Mouse (Mus musculus): ENCODE results near the gene Omd.
"Not testable (repeated sequence)": the region's sequence is repeated elsewhere in the genome, so short reads cannot be mapped to it uniquely, and the experiment has no call there.

Gene Omd

GRCm38 (mm10) chr13:49602541-49602940, 20.3 kb downstream of the Omd start:
- in situ Hi-C loops (cut with MboI; ENCODE audit: low pct_unique_long_range_greater_than_20kb in 1 of 2, low sequenced_read_pairs in 2 of 2, unreplicated experiment in 1 of 2) = not testable (repeated sequence)

DNA sequence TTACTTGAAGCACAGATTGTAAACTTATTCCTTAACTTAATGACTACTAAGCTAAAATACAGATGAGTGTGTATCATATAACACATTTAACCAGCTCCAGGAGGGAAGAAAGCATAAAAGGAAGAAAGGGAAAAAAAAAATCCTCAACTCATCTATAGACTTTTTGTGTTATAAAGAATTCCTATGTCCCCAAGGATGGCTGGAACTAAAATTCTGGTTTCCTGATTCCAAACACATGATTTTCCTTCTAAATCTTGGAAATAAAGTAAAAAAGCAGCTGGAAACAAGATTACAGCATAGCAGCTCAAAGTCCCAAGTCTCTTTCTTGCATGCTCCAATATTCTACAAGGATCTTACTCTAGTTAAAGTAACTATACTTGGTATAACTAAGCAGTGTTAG, 21.3 kb downstream of the Omd start:
- in situ Hi-C loops (cut with MboI; ENCODE audit: low pct_unique_long_range_greater_than_20kb in 1 of 2, low sequenced_read_pairs in 2 of 2, unreplicated experiment in 1 of 2) = no loop called here

DNA sequence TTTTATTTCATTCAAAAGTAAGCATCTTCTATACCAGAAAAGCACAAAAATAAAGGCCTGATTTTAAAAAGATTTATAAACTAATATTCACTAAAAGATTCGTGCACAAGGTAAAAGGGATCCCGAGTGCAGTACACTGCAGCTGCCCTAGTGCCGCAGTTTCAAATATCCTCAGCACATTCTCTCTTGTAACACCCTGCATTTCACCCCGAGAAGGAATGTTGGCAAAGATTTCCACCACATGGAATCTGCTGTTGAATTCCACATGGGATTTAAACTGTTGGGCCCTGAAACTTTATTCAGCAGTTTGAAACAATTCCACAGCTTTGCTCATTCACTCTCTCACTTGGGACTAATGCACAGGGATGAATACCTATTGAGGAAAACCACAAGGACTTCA, 25.5 kb downstream of the Omd start, which contains the start of gene Ogn:
TSS of gene Ogn (plus strand) at position 333 of the 400 bp plus-strand sequence.
- in situ Hi-C loops (cut with MboI; ENCODE audit: low pct_unique_long_range_greater_than_20kb in 1 of 2, low sequenced_read_pairs in 2 of 2, unreplicated experiment in 1 of 2) = no loop called here

DNA sequence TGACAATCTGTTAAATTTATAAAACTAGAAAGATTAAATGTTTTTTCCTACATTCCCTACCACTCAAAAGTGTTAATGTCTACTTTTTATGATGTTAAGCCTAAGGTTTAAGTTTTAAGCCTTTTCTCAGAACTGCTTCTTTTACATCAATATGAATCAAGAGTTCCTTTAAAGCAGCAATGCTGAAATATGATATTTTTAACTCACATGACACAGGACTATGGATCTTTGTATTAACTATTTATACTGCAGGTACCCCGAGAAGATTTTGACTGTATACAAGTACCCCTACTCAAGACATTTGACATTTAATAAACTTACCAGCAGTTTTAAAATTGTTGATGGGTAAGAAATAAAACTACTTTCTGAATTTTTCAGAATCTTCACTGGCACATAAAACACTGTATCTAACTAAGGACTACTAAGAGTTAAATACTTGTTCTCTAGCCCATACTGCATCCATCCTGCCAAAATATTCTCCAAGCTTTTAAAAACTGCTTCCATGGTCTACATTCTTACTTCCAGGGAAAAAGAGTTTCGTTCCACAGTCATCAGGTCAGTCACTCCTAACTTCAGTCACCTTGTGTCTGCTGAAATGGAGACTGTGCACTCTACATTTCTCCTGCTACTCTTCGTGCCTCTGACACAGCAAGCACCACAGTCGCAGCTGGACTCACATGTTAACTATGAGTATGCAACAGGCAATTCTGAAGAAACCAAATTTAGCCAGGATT, 26.5 kb downstream of the Omd start:
- in situ Hi-C loops (cut with MboI; ENCODE audit: low pct_unique_long_range_greater_than_20kb in 1 of 2, low sequenced_read_pairs in 2 of 2, unreplicated experiment in 1 of 2) = no loop called here

DNA sequence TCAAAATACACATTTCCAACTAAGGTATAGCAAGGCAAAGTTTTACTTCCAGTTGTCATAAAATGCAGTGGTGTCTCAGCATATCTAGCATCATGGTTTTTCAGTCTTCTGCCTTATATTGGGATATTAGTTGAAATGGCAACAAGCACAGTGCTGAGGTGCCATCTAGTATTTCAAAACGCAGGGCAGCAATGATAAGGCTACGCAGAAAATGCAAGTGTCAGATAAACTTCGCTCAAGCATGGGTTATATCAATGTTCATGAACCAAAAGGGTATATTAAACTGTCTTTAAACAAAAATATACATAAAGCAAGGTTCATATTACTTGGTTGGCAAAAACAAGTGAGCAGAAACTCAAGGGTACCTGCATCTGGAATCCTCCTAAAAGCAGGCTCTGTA, 34.8 kb downstream of the Omd start:
- in situ Hi-C loops (cut with MboI; ENCODE audit: low pct_unique_long_range_greater_than_20kb in 1 of 2, low sequenced_read_pairs in 2 of 2, unreplicated experiment in 1 of 2) = no loop called here

GRCm38 (mm10) chr13:49618365-49618764, 36.1 kb downstream of the Omd start:
- in situ Hi-C loops (cut with MboI; ENCODE audit: low pct_unique_long_range_greater_than_20kb in 1 of 2, low sequenced_read_pairs in 2 of 2, unreplicated experiment in 1 of 2) = no loop called here

- in situ Hi-C loops (cut with MboI; ENCODE audit: low pct_unique_long_range_greater_than_20kb in 1 of 2, low sequenced_read_pairs in 2 of 2, unreplicated experiment in 1 of 2) = no loop called here
Measured at GRCm38 (mm10) chr13:49623216-49623615, 41.0 kb downstream of the Omd start.

GRCm38 (mm10) chr13:49628167-49628566, 45.9 kb downstream of the Omd start:
- in situ Hi-C loops (cut with MboI; ENCODE audit: low pct_unique_long_range_greater_than_20kb in 1 of 2, low sequenced_read_pairs in 2 of 2, unreplicated experiment in 1 of 2) = no loop called here

DNA sequence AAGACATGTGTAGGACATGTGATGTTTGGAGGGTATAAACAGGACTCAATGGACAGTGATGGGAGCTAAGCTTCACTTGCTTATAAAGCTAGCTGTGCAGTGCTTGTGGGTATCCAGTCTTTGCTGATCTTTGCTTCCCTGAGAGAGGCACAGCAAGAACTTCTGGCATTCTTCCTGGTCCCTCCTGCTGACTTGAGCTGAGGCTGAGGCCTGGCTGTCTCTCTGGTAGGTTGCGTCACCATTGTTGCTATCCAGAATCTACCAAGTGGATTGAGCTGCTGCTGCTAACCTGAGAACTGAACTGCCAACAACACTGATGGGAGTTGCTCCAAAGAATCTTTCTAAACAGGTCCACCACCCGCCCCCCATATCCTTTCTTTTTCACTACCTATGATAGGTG, 46.8 kb downstream of the Omd start:
- in situ Hi-C loops (cut with MboI; ENCODE audit: low pct_unique_long_range_greater_than_20kb in 1 of 2, low sequenced_read_pairs in 2 of 2, unreplicated experiment in 1 of 2) = no loop called here

DNA sequence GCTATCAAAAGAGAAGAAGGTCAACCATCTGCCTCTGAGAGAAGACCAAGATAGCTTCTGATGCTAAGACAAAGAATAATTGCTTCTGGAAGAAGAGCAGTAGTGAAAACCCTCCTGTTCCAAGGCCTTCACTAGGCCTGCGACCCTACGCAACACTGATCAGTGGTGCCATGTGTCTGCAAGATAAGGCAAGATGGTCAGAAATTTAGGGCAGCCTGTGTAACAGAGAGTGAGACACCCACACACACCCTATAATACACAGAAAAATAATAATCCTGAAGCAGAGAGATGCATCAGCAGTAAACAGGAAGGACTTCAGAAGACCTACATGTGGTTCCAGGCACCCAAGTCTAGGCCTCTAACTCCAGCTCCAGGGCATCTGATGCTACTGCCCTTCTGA, 57.7 kb downstream of the Omd start:
- in situ Hi-C loops (cut with MboI; ENCODE audit: low pct_unique_long_range_greater_than_20kb in 1 of 2, low sequenced_read_pairs in 2 of 2, unreplicated experiment in 1 of 2) = no loop called here
